Mouse (Mus musculus) v-Abl transformed pro-B cells (cell line): ENCODE data around the gene Zic1.

Source experiments
- in situ Hi-C, 2 experiments: fragments of 400-800 bp; cut with MboI; formaldehyde crosslinking; loops; one replicate each; pipeline ENCODE4 v1.15.1; 2025; ENCODE audit not compliant: unreplicated experiment in 2 of 2

Zic1 gene

DNA sequence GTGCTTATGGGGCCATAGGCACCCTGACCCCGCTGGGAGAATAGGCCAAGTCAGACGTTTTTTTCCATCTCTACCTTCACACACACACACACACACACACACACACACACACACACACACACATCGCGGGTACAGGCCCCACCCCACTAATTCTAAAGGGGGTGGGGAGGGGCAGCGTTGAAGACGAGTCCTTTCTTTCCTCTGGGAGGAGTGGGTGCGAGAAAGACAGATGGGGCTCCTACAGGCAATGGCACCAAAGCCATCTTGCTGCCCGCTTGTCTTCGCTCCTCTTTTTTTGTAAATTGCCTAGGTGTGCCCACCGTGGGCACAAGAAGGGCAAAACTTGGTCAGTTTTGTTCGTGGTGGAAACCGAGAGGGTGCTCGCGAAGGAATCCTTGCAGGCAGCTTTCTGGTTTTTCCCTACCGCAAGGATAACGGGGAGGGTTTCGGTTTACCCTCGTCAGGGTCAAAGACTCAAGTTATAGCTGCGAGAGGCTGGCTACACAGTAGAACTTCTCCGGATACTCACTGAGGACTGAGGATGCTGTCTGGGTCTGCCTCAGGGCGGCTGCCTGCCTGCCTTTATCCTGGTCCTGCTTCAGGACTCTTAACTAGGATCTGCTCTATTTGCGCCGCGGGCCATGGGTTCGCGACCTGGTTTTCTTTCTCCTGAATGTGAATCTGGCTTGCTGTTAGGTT, 3.8 kb upstream of the Zic1 start:
- in situ Hi-C loops = no loop called here

DNA sequence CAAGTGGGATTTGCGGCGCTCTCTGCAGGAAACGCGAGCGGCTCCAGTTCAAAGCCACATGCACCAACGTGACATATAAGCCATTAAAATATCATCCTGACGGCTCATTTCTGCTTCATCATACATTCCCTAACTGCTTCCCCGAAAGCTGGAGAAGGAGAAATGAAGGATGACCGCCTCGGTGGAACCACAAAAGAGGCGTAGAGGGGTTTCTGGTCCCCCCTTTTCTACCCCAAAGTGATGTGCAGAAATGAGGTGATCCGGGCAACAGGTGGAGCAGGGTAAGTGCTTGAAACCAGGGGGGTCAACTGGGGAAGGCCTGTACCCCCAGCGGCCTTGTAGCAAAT, 3.3 kb upstream of the Zic1 start:
- in situ Hi-C loops = no loop called here

DNA sequence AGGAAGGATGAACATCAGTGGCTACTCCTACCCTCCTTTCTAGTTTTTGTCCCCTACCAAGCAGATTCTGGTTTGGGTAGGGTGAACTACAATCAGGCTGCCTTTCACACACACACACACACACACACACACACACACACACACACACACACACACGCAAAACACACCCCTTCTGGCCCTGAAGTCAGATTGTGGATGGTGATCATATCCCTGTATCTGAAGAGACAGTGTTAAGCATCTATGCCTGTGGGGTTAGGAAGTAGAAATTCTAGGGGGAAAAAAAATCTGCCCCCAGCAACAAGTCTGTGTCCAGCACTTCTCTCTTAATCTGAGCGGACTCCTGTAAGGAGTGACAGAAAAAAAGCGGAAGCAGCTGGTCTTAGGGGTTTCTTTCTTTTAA, 2.5 kb upstream of the Zic1 start:
- in situ Hi-C loops = no loop called here

DNA sequence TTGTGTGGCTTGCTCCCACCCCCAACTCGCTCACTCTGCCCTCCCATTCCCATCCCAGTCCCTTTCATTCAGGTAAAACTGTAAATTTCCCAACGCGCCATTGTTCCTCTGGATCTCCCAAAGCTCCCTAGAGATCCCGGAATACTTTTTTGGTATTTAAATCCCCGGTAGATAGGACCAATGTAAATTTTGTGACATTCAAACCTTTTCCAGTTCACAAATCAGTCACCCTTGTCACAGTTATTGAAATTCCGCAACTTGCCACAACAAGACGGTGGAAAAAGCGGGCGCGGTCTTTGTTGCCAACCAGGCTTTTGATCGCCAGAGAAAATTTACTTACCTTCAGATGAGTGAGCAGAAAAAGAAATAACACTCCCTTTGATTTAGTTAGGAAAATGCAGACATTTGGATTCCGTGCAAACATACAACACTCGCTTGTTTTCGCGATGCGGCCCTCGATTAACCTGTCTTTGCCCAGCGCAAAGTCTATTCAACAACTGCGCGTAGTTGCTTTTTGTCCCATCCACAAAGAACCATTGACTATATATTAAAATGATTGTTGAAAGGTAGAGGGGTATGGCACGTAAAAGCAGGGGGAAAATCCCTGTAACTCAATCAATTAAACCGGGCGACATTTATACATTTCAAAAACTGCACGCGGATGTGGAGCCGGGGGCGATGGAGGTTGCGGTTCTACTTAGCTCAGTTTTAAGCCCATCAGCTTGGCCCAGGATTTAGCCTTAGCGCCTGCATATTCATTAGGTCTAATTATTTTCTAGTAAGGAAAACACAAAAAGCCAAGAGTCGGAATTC, 1.6 kb upstream of the Zic1 start:
- in situ Hi-C loops = no loop called here

DNA sequence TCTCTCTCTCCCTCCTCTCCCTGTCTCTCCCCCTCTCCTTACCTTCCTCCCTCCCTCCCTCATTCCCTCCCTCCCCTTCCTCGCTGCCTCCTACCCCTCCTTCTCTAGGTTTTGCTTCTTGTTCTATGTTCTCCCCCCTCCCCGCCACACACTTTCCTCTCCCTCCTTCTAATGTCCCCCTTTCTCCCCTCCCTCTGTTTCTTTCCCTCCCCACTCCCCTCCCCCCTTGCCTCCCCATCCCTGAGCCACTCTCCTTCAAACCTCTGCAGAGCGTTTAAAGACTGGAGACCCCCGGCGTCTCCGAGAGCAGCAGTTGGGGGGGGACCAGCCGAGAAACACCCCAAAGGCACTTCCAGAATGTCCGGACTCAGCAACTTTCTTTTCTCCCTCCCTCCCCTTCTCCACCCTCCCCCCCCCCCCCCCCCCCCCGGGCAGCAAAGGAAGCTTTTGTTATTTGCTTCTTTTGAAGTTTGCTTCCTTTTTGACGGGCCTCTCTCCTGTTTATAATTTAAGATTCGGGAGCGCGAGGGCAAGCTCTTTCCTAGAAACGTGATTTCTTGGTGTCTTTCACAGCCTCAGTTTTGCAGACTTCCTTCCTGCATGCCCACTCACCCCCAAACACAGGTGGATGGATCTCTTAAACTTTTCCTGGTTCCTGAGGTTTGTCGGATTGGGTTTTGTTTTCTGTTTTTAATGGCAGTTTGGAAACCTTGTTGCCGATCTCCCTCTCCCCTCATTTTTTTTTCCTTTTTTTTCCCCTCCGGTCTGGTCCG, 802 bp upstream of the Zic1 start:
- in situ Hi-C loops = no loop called here

DNA sequence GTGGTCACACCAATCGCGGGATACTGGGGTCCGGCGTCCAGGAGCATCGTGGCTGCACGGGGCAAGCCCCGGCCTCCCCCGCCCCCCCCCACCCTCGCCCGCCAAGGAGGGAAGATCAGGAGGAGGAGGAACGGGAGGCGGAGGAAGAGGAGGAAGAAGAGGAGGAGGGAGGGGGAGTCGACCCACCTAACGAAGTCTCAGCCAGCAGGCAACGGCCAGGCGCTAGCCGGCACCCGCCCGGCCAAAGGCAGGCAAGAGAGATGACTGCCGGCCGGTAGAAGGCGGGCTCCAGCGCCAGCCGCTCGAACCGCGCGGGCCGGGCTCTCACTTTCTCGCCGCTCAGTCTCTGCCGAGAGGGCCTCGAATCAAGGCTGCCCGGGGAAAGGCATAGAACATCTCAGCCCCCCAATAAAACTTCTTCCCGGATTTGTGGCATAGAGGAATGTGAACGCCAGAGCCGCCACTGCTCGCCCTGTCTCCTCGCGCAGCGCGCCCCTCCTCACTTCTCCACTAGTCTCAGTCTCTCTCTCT, 574 bp downstream of the Zic1 start:
- in situ Hi-C loops = no loop called here

DNA sequence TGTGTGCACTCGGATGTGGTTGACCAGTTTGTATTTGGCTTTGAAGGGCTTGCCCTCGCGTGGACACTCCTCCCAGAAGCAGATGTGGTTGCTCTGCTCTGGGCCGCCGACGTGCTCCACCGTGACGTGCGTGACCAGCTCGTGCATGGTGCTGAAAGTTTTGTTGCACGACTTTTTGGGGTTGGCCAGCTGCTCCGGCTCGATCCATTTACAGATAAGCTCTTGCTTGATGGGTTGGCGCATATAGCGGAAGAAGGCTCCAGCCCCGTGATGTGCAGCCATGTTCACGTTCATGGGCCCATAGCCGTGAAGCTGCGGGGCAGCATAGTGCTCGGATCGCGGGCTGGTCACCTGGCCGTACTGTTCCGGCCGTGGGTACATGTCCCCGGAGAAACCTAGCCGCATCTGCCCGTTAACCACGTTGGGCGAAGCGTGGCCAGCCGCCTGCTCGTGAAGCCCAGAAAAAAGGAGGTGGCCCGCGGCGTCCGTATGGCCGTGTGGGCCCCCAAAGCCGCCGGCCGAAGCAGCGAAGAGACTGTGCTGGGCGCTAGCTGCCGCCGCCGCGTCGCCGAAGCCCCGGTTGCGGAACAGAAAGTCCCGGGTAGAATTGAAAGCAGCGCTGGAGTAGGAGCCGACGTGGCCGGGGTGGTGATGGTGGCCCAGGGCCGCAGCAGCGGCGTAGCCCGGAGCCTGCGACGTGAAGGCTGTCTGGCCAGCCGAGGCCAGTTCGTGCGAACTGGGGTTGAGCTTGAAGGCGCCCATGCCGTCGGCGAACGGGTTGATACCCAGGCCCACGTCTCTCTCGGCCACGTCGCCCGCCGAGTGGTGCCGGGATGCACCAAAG, 1.3 kb downstream of the Zic1 start:
- in situ Hi-C loops = no loop called here

DNA sequence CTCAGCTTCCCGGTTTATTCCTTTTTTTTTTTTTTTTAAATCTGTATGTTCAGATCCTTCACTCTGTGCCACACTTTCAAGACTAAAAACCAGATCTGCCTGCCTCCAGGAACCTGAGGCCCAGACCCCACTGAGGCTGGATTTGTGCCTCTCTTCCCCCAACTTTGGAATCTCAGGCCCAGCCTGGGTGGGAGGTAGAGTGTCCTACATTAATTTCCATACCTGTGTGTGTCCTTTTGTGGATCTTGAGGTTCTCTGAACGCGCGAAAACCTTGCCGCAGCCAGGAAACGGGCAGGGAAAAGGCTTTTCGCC, 1.8 kb downstream of the Zic1 start:
- in situ Hi-C loops = no loop called here

DNA sequence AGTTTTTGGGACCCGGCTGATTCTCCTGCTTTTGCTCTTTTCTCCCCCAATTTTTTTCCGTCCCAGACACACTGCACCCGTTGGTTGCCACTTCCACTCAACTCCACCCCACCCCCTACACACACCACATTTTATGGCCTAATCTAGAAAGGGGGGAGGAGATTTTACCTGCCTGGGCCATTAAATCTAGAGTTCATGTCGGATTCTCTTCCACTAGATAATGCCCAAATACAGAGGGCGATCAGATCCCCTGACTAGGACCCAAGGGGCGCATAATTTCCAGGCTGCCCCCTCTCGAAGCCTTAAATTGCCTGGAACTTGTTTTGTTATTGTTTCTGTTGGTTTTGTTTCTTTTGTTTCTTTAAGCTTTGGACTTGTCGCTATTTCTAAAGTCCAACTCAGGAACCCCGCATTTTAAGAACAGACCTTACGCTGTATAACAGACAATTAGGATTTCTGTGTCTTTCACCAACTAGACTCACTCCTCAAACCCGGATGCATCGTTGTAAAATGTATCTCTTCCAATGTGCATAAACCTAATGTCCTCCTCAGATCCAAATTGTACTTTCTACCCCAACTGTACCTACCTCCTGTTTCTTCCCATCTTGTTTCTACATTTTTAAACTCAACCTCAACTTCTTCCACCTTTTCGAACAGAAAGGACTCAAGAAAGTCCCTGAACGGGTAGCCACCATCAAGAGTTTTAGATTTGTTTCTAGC, 2.4 kb downstream of the Zic1 start:
- in situ Hi-C loops = no loop called here

DNA sequence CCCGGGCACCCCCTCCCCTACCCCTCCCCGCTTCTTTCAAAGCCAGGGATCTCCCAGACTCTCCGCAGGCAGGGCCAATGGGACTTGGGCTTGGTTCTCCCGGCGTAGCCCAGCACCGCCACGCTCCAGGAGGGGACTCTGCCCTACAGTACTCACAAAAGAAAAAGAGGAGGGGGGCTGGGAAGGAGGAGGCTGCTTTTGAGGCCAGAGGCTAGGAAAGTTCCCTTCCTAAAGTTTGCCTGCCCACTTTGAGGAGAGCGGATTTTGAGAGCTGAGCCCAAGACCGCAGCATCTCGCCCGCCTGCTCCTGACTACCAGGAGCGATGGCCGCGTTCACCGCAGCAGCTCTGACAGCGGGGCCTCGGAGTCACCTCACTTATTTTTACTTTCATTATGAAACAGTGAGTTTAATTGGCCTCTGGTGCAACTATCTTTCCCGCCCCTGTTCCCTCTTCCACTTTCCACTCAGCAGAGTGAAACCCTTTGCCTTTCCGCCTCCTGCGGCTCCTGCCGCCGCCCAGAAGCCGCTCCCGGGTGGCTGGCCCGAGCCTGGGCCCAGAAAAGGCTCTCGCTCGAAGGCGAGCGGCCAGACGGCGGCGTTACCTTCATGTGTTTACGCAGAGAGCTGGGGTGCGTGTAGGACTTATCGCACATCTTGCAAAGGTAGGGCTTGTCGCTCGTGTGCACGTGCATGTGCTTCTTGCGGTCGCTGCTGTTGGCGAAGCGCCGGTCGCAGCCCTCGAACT, 3.6 kb downstream of the Zic1 start, which contains the start of gene Zic4:
Zic4 (plus strand) TSS at position 558 of the 746 bp plus-strand sequence.
- in situ Hi-C loops = no loop called here

DNA sequence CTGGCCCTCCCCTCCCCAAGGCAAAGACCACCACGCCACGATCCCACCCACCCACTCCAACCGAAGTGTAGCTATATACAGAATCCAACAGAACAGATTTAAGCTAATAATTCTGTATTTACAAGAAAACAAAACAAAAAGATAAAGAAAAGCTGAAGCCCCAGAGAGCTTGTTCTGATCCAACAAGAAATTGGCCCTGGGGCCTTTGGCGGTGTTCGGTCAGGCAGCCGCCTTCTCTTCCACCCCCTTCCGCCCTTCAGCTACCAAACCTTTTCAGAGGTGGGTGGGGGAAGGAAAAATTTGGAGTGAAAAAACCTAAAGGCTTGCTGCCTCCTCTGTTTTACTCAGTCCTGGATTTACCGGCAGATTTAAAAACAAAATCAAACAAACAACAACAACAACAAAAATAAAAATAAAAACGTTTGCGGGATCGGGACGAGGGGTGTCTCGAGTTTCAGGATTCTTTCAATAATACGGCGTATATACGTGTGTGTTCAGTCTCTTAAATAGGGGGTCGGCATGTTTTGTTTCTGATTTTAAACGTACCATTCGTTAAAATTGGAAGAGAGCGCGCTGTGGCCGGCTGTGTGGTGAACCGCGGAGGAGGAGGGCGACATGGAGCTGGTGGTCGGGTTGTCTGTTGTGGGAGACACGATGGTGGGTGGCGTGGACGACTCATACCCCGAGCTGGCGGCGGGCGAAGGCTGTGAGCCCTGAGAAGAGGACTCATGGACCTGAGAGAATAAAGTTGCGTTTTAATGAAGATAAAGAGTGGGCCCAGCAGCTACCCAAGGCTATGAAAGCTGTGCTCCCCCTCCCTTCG, 4.4 kb downstream of the Zic1 start:
- in situ Hi-C loops = no loop called here

DNA sequence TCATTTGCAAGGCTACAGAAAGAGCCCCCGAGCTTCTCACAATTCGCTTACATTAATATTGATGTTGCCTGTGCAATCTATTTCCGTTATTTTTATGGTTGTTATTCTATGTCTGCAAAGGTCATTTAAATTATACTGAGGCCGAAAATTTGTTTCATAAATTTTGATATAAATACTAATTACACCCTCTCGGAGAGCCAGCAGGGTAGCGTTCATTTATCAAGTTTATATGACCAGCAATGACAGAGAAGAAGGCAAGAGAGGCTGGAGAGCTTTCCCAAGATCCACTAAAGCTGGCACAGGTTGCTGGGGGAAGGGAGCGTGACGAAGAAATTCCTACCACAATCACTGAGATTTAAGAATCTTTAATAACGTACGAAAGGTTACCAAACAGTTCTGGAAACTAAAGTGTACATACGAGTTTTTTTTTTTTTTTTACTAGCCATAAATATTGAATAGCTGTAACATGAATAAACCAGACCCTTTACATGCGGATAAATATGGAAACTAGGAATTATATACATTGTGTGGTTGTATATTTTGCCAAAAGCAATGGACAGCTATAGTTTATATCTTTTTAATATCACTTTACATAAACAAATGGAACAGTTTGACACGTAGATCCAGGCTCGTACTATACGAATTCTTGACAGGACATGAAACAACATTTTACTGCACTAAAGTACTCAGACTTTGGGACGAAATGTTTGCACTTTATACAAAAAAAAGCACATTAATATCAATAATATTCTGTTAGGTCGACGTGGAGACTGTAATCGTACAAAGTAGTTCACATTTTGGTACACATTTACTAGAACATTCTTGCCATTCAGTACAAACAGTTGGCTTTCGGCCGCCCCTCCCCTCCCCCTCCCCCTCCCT, 5.2 kb downstream of the Zic1 start:
- in situ Hi-C loops = no loop called here

DNA sequence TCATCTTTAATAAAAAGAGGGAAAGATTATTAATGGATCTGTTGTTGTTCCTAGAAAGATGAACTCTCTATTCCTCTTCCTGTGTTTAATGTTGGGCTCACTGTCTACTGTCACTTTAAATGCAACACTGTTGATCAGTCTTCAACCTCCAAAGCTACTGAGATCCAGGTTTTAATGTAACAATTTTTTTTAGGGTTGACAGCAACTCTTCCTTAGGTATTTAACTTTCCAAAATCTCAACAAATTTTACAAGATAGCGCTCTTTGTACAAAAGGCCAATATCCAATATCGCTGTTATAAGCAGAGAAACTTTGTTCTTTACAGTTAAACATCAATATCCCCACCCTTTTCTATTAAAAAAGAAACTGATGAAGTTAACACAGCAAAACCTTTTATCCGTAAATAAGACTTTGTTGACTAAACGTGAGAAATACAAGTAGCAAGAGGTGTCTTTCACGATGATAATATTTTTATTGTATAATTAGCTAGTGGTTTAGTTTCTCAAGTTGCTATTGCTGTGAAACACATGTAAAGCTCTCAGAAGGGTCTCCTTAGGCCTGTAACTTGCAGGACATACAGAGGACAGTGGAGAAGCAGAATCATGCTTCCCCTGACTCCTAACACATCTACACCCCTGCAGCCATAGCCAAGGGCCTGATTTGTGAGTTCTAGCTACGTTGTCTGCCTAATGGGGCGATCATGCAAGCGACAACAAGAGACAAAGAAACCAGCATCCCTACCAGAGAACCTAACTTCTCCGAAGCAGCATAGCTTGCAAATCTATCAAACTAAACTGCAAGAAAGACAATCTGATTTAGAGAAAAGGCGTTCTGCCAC, 6.5 kb downstream of the Zic1 start:
- in situ Hi-C loops = no loop called here

DNA sequence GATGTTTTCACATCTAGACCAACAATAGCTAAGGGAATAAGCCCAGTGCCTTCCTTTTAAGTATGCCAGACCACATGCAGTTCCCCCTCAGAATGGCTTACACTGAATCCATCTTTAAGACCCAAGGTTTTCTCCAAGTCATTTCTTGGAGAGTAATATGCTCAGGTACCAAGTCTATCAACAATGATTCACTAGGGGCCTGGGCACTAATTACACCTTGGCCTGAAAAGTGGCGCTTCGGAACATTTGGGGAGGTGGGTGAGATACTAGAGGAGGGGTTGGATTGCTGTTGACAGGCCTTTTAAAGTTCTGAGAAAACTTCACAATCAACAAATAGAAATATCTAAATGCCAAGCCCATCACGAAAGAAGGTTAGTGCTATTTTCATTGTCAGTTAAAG, 8.3 kb downstream of the Zic1 start:
- in situ Hi-C loops = no loop called here

DNA sequence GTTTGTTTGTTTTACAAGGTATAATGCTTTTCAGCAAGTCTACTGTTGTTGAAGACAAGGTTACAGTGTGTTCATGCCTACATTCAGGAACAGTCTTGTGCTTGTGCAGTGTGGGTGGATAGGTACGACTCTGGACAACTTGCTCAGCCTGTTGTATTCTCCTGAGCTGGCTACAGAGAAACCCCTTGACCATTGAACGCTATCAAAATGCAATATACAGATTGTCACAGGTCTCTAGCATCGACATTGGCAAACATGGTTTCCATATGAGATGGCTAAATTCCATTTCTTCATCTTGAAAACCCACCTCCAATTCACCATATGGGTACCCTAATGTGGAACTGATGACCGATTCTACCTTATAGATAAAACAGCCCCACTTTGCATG, 9.3 kb downstream of the Zic1 start:
- in situ Hi-C loops = no loop called here

DNA sequence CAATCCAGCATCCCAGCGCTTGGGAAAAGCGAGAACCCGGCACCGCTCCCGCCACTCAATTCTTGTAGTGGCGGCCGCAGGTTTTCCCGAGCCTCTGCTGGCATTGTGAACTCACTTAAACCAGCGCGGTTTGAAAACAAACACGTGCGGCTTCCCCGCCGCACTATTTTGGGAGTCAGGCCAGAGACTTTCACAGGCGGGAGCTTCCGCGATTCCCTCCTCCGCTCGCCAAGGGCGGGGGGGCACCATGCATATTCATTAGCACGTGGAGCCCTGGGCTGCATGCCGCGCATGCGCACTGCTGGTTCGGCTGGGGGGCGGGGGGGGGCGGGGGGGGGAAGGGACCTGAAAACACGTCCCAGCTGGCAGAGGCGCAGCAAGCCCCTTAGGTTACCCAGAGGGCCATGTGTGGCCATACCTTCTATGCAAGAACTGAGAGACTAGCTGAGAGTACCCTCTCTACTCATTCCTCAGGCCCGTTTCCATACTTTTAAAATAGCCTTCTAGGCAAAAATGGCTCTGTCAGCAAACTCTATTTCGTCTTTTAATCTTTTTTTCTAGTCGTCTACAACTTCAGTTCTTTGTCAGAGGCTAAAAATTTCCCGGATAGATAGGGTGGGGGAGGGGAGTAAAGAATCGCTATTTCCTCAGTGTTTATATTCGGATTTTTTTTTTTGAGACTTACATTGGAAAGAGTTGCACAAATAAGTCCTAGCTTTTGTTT, 9.8 kb downstream of the Zic1 start:
- in situ Hi-C loops = no loop called here
